Mouse (Mus musculus): ENCODE measurements around the gene Zbtb16.

- TF ChIP-seq POLR2A (IDR thresholded peaks at IDR 0.05; ENCODE audit: insufficient read depth, low read depth, low read length) (no peak), CTCF (IDR thresholded peaks at IDR 0.05; ENCODE audit: insufficient read depth, low read depth, low read length) (no peak)
Measured at GRCm38 (mm10) chr9:48663052-48663433, 173.0 kb downstream of the Zbtb16 start.

All from olfactory bulb, adult 2 months (tissue).